Mouse (Mus musculus) liver, postnatal 0 days (tissue): Measurements from ENCODE around the gene Mapkapk3. TPM values are rescaled to one million over a fixed set of nuclear protein-coding genes. Genes with fewer than 3 reads are reported as not detected.

Experiments used
- ATAC-seq: fragments of 200-750 bp; cut with Nextera tagmentation; 2 replicates; pipeline ENCODE4 v1.8.0; 2017; ENCODE audit warnings: mild to moderate bottlenecking, moderate library complexity
- DNase-seq: peaks from one replicate; pipeline ENCODE4 v3.0.0-alpha.2; 2016
- H3K27ac ChIP-seq: fragments of 300-500 bp; sonication (generic); 2 replicates; pipeline ENCODE4 v1.5.1; 2014; ENCODE audit warnings: antibody characterized with exemption, moderate library complexity, mild to moderate bottlenecking, low read depth
- H3K27me3 ChIP-seq: fragments of 300-500 bp; sonication (generic); 2 replicates; pipeline ENCODE4 v1.6.1; 2014; ENCODE audit warnings: low read length, control low read depth, mixed read lengths; ENCODE audit not compliant: insufficient read depth
- H3K36me3 ChIP-seq: fragments of 300-500 bp; sonication (generic); replicated peaks from 2 replicates; pipeline ENCODE4 v1.6.1; 2014; ENCODE audit warnings: mild to moderate bottlenecking, control low read depth, low read length, moderate library complexity, mixed read lengths; ENCODE audit not compliant: insufficient read depth
- H3K4me1 ChIP-seq: fragments of 300-500 bp; sonication (generic); 2 replicates; pipeline ENCODE4 v1.6.1; 2014; ENCODE audit warnings: antibody characterized with exemption, mild to moderate bottlenecking, control low read depth; ENCODE audit not compliant: insufficient read depth
- H3K4me2 ChIP-seq: fragments of 300-500 bp; sonication (generic); 2 replicates; pipeline ENCODE4 v1.6.1; 2014; ENCODE audit warnings: low read depth, mild to moderate bottlenecking, low read length, moderate library complexity, mixed read lengths
- H3K4me3 ChIP-seq: fragments of 300-500 bp; sonication (generic); 2 replicates; pipeline ENCODE4 v1.5.1; 2014; ENCODE audit warnings: low read depth, low read length
- H3K9ac ChIP-seq: fragments of 300-500 bp; sonication (generic); replicated peaks from 2 replicates; pipeline ENCODE4 v1.6.1; 2014; ENCODE audit warnings: mild to moderate bottlenecking, moderate library complexity
- H3K9me3 ChIP-seq: fragments of 300-500 bp; sonication (generic); 2 replicates; pipeline ENCODE4 v1.6.1; 2016; ENCODE audit warnings: mild to moderate bottlenecking, control low read depth, low read length, mixed read lengths
- CTCF ChIP-seq: sonication (generic); IDR thresholded peaks from 2 replicates; pipeline ENCODE4 v1.5.1; 2016; ENCODE audit warnings: antibody characterized with exemption, low read depth
- EP300 ChIP-seq: IDR thresholded peaks from 2 replicates; pipeline ENCODE4 v1.6.1; 2016; ENCODE audit warnings: antibody characterized with exemption, low read depth, mild to moderate bottlenecking
- WGBS: fragments of 180-500 bp; shearing (Covaris S2); extraction: QIAGEN DNeasy Blood & Tissue Kit; methylation state at CpG from one replicate; pipeline ENCODE4 v1.1.7; 2014; ENCODE audit not compliant: insufficient replicate concordance; 5-methylcytosine and 5-hydroxymethylcytosine counted together
- polyA plus RNA-seq: library from polyadenylated mRNA; unstranded; fragments of >200 nt; fragmentation: Nextera tagmentation; extraction: Ambion mirVana; gene quantifications from 2 replicates; pipeline ENCODE4 v1.2.1, GENCODE M21; 2015

Gene Mapkapk3
- polyA plus RNA-seq, 1 experiment from 2014 or later: 8.3 TPM

DNA sequence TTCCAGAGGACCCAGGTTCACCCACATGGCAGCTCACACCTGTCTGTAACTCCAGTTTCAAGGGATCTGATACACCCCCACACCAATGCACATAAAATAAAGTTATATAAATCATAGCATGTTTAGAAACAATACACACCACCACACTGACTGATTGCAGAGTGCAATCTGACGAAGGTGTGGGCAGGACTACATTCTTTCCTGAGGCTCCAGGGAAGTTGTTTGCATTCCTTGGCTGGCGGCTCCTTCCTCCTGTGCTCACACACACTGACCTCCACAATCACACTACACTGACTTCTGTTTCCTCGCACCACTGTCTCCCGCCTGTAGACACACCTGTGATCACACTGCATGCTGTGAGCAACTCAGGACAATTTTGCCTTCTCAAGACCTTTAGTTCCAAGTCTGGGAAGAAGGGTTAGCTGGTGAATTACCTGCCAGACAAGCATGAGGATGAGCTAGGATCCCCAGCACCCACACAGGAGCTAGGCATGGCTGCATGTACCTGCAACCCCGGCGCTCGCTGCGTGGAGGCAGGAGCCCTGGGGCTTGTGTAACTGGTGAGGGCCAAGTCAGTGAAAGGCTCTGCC is 32.9 kb upstream of the Mapkapk3 start:
- no peak overlapping the region for H3K9ac ChIP-seq
- DNase-seq (no peak), ATAC-seq (no peak)
- H3K27me3 ChIP-seq: no peaks in the 10 kb centered on the region
- no peak for TF ChIP-seq CTCF
- TF ChIP-seq EP300: no peak
- 0 out of 2 replicates have a peak, but pooled peaks cover 2% of the 10 kb centered on the region for H3K4me1 ChIP-seq
- H3K4me2 ChIP-seq: no peak overlapping the region
- no peak overlapping the region for H3K4me3 ChIP-seq
- H3K9me3 ChIP-seq: no peaks in the 10 kb centered on the region
- 80% methylated on average over 8 of the region's 8 CpGs for WGBS
- H3K27ac ChIP-seq: no peak overlapping the region
- H3K36me3 ChIP-seq: no peaks in the 10 kb centered on the region

DNA sequence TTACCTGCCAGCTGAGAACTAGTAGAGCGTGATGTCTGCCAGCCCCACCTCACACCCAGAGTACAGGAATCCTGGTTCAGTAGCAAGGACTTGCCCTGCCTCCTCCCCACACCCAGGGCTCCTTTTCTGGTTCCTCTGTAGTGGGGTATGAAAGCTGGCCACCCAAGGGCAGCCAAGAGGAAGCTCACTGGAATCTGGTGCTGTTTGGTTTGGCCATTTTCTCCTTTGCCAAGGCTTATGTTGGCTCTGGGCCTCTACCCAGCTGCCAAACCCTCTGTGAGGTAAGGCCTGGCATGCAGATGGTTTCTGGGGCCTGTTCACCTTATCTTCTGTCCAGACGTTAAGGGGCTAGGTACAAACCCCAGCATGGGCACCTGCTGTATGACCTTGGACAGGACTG is 26.1 kb upstream of the Mapkapk3 start:
- Histone ChIP-seq H3K9ac (no peak overlapping the region), H3K36me3 (no peaks in the 10 kb centered on the region), H3K27me3 (no peaks in the 10 kb centered on the region), H3K4me1 (peaks cover 18% of the 10 kb centered on the region), H3K27ac (no peak overlapping the region), H3K4me2 (no peak overlapping the region), H3K9me3 (no peaks in the 10 kb centered on the region), H3K4me3 (no peak overlapping the region)
- TF ChIP-seq EP300 (no peak), CTCF (no peak)
- DNase-seq (no peak), ATAC-seq (no peak)
- 72% methylated on average over 2 of the region's 2 CpGs for WGBS

DNA sequence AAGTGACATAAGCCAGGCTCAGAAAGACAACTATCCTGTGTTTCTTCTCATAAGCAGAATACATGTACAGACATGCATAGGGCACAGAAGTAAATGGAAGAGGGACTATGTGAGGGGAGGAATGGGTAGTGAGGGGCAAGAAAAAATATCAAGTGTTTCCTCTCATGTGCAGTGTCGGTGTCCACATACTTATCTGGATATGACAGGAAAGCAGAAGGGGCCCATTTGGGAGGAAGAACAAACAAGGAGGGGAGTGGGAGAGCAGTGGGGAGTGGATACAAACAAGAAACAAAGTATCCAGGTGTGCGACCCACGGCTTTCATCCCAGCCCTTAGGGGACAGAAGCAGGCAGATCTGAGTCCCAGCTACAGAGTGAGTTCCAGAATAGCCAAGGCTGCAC is 24.2 kb upstream of the Mapkapk3 start:
- Histone ChIP-seq H3K9ac (no peak overlapping the region), H3K4me3 (no peak overlapping the region), H3K4me1 (peaks cover 18% of the 10 kb centered on the region), H3K27me3 (no peaks in the 10 kb centered on the region), H3K27ac (no peak overlapping the region), H3K36me3 (no peaks in the 10 kb centered on the region), H3K9me3 (no peaks in the 10 kb centered on the region), H3K4me2 (no peak overlapping the region)
- TF ChIP-seq CTCF (no peak), EP300 (no peak)
- no peak for DNase-seq
- WGBS: 61% methylated on average over 3 of the region's 3 CpGs
- no peak for ATAC-seq

DNA sequence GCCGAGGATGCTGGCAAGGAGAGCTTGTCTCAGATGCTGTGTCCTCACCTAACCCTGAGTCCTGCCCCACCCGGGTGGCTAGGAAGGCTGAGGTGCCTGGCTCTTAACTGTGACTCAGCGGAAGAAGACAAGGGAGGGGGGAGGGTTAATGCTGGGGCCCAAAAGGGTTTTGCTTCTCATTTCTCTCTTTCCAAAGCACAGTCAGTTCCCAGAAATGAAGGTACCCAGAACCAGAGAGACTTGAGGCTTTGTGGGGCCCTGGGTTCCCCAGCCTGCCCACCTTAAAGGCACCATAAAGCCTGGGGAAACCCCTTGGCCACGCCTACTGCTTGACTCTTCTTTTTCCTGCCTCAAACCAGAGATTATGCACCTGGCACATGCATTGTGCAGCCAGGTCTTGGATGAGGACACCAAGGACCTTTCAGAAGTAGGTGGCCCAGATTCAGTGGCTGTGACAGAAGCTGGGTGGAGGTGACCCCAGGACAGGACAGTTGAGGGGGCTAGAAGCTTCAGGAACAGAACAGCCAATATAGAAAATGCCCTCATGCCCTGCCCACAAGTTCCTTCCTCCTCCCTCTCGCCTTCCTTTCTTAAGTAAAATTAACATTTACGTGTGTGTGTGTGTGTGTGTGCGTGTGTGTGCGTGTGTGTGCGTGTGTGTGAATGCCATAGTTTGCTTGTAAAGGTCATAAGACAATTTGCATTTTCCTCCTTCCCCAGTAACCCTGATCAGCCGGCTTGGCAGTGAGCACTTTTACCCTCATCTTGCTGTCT is 23.3 kb upstream of the Mapkapk3 start:
- Histone ChIP-seq H3K4me3 (no peak overlapping the region), H3K4me1 (peaks cover 26% of the 10 kb centered on the region), H3K36me3 (no peaks in the 10 kb centered on the region), H3K9me3 (no peaks in the 10 kb centered on the region), H3K27ac (peak overlapping the region; percentile 83), H3K4me2 (peak overlapping the region; percentile 53), H3K27me3 (no peaks in the 10 kb centered on the region), H3K9ac (peak overlapping the region; percentile 53)
- DNase-seq: peak; percentile 67
- peak; percentile 88 for ATAC-seq
- WGBS: 22% methylated on average over 10 of the region's 10 CpGs
- TF ChIP-seq CTCF (no peak), EP300 (peak; percentile 54; the same call in 1 of the 2 replicates)

DNA sequence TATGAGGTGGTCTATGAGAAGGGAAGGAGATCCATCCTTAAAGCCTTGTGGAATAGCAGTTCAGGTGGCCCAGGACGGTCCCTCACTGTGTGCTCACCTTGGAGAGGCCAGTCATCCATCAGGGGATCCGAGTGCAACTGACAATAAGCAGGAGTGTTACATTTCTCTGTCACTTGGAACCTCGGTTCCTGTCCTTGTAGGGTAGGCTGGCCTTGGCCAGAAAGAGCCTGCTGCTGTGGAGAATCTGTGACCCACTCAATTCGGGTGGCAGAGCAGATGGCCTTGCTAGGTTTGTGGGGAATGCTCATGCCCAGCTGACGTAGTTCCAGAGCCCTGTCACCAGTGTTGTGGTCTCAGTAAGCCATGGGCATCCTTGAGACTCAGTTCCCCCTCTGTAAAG is 19.9 kb upstream of the Mapkapk3 start:
- ATAC-seq (no peak), DNase-seq (no peak)
- H3K4me2 ChIP-seq: no peak overlapping the region
- 75% methylated on average over 5 of the region's 5 CpGs for WGBS
- H3K4me3 ChIP-seq: no peak overlapping the region
- TF ChIP-seq CTCF (no peak), EP300 (no peak)
- H3K9me3 ChIP-seq: no peaks in the 10 kb centered on the region
- H3K27me3 ChIP-seq: no peaks in the 10 kb centered on the region
- no peak overlapping the region for H3K27ac ChIP-seq
- no peaks in the 10 kb centered on the region for H3K36me3 ChIP-seq
- H3K4me1 ChIP-seq: peaks cover 58% of the 10 kb centered on the region
- no peak overlapping the region for H3K9ac ChIP-seq

DNA sequence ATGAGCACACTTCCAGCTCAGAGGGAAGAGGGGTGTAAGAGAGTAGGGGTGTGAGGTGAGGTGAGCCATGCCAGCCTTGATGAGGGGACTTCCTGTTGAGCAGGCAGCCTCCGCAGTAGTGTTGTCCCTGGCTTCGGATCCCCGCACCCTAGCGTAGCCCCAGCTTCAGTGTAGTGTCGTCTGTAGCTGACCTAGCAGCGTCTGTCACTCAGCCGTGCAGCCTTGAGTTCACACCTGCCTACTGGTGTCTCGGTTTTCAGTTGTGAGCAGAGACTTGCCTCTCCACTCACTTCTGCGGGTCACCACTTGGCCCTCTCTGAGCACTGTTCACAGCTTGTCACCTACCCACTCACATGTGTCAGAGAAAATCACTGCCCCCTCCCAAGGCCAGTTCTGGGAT is 19.5 kb upstream of the Mapkapk3 start:
- H3K27ac ChIP-seq: no peak overlapping the region
- no peak for ATAC-seq
- H3K9ac ChIP-seq: no peak overlapping the region
- H3K4me1 ChIP-seq: peaks cover 62% of the 10 kb centered on the region
- WGBS: 80% methylated on average over 9 of the region's 9 CpGs
- TF ChIP-seq CTCF: no peak
- no peak for TF ChIP-seq EP300
- H3K36me3 ChIP-seq: no peaks in the 10 kb centered on the region
- H3K4me3 ChIP-seq: no peak overlapping the region
- no peaks in the 10 kb centered on the region for H3K9me3 ChIP-seq
- H3K27me3 ChIP-seq: no peaks in the 10 kb centered on the region
- DNase-seq: no peak
- no peak overlapping the region for H3K4me2 ChIP-seq
